Mouse (Mus musculus) hindbrain, postnatal 0 days (tissue): ENCODE measurements around the gene Phf13. TPM values are rescaled to one million over a fixed set of nuclear protein-coding genes. Genes with fewer than 3 reads are reported as not detected.

Experiments used
- ATAC-seq: fragments of 200-750 bp; cut with Nextera tagmentation; 2 replicates; pipeline ENCODE4 v1.8.0; 2017; ENCODE audit warnings: mild to moderate bottlenecking, moderate TSS enrichment, moderate library complexity
- DNase-seq: peaks from one replicate; pipeline ENCODE4 v3.0.0-alpha.2; 2015; ENCODE audit warnings: low spot score
- H3K27ac ChIP-seq: fragments of 300-500 bp; sonication (generic); 2 replicates; pipeline ENCODE4 v1.5.1; 2014; ENCODE audit warnings: mild to moderate bottlenecking
- H3K27me3 ChIP-seq: fragments of 300-500 bp; sonication (generic); 2 replicates; pipeline ENCODE4 v1.6.1; 2014; ENCODE audit warnings: low read length, mixed read lengths; ENCODE audit not compliant: insufficient read depth
- H3K36me3 ChIP-seq: fragments of 300-500 bp; sonication (generic); 2 replicates; pipeline ENCODE4 v1.6.1; 2014; ENCODE audit warnings: low read length, mixed read lengths; ENCODE audit not compliant: insufficient read depth
- H3K4me1 ChIP-seq: fragments of 300-500 bp; sonication (generic); 2 replicates; pipeline ENCODE4 v1.6.1; 2014; ENCODE audit warnings: antibody characterized with exemption, low read length, mixed read lengths; ENCODE audit not compliant: insufficient read depth
- H3K4me2 ChIP-seq: fragments of 300-500 bp; sonication (generic); 2 replicates; pipeline ENCODE4 v1.6.1; 2014; ENCODE audit warnings: low read depth, mild to moderate bottlenecking, low read length, moderate library complexity, mixed read lengths
- H3K4me3 ChIP-seq: fragments of 300-500 bp; sonication (generic); 2 replicates; pipeline ENCODE4 v1.5.1; 2014; ENCODE audit warnings: low read length
- H3K9ac ChIP-seq: fragments of 300-500 bp; sonication (generic); replicated peaks from 2 replicates; pipeline ENCODE4 v1.6.1; 2014; ENCODE audit warnings: mild to moderate bottlenecking, low read length, moderate library complexity, mixed read lengths
- H3K9me3 ChIP-seq: fragments of 300-500 bp; sonication (generic); 2 replicates; pipeline ENCODE4 v1.6.1; 2016; ENCODE audit warnings: low read length, mixed read lengths
- CTCF ChIP-seq: IDR thresholded peaks from 2 replicates; pipeline ENCODE4 v1.5.1; 2016; ENCODE audit warnings: antibody characterized with exemption, control low read depth, low read depth
- WGBS: fragments of 180-500 bp; shearing (Covaris S2); extraction: QIAGEN DNeasy Blood & Tissue Kit; methylation state at CpG from one replicate; pipeline ENCODE4 v1.1.7; 2014; 5-methylcytosine and 5-hydroxymethylcytosine counted together
- polyA plus RNA-seq: library from polyadenylated mRNA; unstranded; fragments of >200 nt; fragmentation: Nextera tagmentation; extraction: Ambion mirVana; gene quantifications from 2 replicates; pipeline ENCODE4 v1.2.1, GENCODE M21; 2015
- total RNA-seq: library from RNA; depleted of rRNA; stranded (reverse); fragments of >200 nt; gene quantifications from 2 replicates; pipeline ENCODE4 v1.2.3, GENCODE M21; 2014

The Phf13 gene
- total and polyA plus RNA-seq, 2 experiments from 2014 or later: 14.6 to 20.8 TPM

DNA sequence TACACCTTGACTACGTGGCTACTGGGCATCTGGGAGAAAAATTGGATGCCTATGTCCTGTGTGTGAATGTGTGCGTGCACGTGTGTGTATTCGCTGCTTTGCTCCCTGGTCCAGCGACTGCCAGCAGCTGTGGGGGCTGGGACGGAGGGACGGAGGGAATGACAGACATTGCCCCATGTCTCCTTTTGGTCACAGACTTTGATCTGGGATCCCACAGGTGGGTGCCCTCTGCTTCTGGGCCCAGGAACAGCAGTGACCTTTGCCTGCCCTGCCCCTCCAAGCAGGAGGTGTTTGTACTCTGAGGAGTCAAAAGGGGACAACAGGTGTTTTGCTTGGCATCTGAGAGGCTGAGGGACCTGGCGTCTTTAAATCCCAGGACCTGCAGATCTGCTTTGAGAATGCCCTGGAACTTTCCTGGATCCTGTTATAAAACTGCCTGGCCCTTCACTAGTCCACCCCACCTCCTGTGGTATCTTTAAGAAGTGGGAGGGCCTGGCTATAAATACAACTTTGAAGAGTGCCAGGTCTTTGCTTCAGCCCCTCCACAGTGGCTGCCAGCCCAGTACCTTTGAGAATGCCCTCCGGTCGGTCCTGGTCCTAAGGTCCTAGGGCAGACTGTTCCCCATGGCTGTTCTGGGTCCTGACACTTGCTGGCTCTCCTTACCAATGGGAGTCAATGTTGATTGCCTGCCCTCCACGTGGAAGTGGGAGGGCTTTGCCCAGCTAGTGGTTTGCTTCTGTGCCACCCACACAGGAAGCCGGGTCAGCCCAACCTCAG is 17.2 kb upstream of the Phf13 start:
- no peak for TF ChIP-seq CTCF
- peaks cover 12% of the 10 kb centered on the region; the same call in 1 of the 2 replicates for H3K4me1 ChIP-seq
- no peak for DNase-seq
- no peak overlapping the region for H3K4me2 ChIP-seq
- H3K9me3 ChIP-seq: no peaks in the 10 kb centered on the region
- H3K27me3 ChIP-seq: no peaks in the 10 kb centered on the region
- H3K36me3 ChIP-seq: peaks cover 23% of the 10 kb centered on the region
- H3K4me3 ChIP-seq: no peak overlapping the region
- no peak overlapping the region for H3K9ac ChIP-seq
- H3K27ac ChIP-seq: no peak overlapping the region
- 84% methylated on average over 12 of the region's 12 CpGs for whole genome bisulfite sequencing
- no peak for ATAC-seq

GRCm38 (mm10) chr4:152012109-152012508 is 16.1 kb upstream of the Phf13 start:
- 90% methylated on average over 16 of the region's 16 CpGs for WGBS
- H3K27me3 ChIP-seq: no peaks in the 10 kb centered on the region
- H3K4me1 ChIP-seq: peaks cover 12% of the 10 kb centered on the region
- peaks cover 19% of the 10 kb centered on the region for H3K36me3 ChIP-seq
- H3K4me3 ChIP-seq: no peak overlapping the region
- H3K9ac ChIP-seq: no peak overlapping the region
- H3K9me3 ChIP-seq: no peaks in the 10 kb centered on the region
- no peak overlapping the region for H3K27ac ChIP-seq
- no peak for ATAC-seq
- no peak for TF ChIP-seq CTCF
- H3K4me2 ChIP-seq: no peak overlapping the region
- DNase-seq: no peak

DNA sequence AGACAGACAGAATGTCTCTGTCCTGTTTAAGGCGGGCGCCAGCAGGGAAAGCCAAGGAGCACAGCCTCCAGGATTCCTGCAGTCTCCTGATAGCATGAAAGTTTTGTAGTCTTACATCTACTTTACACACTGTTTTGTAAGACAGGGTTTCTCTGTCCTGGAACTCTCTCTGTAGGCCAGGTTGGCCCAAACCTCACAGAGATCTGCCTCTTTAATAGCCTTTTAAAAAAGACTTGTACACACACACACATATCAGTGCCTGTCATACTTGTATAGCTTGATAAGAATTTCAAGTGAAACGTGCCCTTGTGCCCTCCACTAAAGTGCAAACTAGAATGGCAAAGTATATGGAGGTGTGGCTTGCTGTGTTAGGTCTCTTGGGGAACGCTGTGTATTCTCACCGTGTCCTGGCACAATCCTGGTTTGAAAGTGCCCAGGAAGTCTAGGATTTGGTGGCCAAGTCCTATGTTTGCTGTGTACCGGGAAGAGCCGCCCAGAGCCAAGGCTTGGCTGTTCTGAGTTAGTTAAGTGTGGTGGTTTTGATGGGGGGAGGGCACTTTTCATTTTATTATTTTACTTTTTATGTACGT is 15.2 kb upstream of the Phf13 start:
- H3K9me3 ChIP-seq: no peaks in the 10 kb centered on the region
- peak overlapping the region; percentile 72 for H3K4me3 ChIP-seq
- 81% methylated on average over 8 of the region's 8 CpGs for WGBS
- TF ChIP-seq CTCF: no peak
- H3K36me3 ChIP-seq: peaks cover 19% of the 10 kb centered on the region
- peak overlapping the region; percentile 38 for H3K27ac ChIP-seq
- H3K27me3 ChIP-seq: no peaks in the 10 kb centered on the region; the same call in 1 of the 2 replicates
- peaks cover 12% of the 10 kb centered on the region for H3K4me1 ChIP-seq
- H3K9ac ChIP-seq: peak overlapping the region; percentile 68; the same call in 1 of the 2 replicates
- H3K4me2 ChIP-seq: peak overlapping the region; percentile 100
- no peak for ATAC-seq
- no peak for DNase-seq

DNA sequence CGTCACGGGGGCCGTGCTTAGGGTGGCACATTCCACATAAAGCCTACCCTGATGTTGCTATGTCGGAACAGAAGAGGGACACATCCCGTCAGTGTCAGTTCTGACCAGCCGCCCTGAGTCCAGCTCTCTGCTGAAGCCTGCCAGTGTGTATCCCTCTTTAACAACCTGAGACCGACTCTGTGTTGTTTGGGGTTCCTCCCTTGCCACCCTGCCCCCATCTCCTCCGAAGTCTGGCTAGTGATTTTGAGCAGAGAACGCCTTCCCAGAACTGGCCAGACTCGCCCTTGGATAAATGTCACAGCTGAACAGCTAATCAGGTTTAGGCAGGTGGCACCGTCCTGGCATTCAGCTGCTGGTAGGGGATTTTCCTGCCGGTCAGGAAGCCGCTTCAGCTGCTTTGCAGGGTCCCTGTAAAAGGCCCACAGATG is 14.7 kb upstream of the Phf13 start:
- H3K4me2 ChIP-seq: peak overlapping the region; percentile 100
- H3K27me3 ChIP-seq: no peaks in the 10 kb centered on the region; the same call in 1 of the 2 replicates
- H3K4me3 ChIP-seq: peak overlapping the region; percentile 72
- peak overlapping the region; percentile 38 for H3K27ac ChIP-seq
- H3K4me1 ChIP-seq: peaks cover 12% of the 10 kb centered on the region
- DNase-seq (no peak), ATAC-seq (no peak)
- TF ChIP-seq CTCF: no peak
- 14% methylated on average over 13 of the region's 13 CpGs for WGBS
- H3K9me3 ChIP-seq: no peaks in the 10 kb centered on the region
- H3K36me3 ChIP-seq: peaks cover 14% of the 10 kb centered on the region
- H3K9ac ChIP-seq: peak overlapping the region; percentile 68

- Histone ChIP-seq H3K9ac (peak overlapping the region; percentile 68), H3K27ac (peak overlapping the region; percentile 38; the same call in 1 of the 2 replicates), H3K9me3 (no peaks in the 10 kb centered on the region), H3K36me3 (peaks cover 10% of the 10 kb centered on the region), H3K4me3 (peak overlapping the region; percentile 72), H3K4me1 (peaks cover 12% of the 10 kb centered on the region), H3K27me3 (no peaks in the 10 kb centered on the region; the same call in 1 of the 2 replicates), H3K4me2 (peak overlapping the region; percentile 100)
- 3% methylated on average over 10 of the region's 10 CpGs for WGBS
- ATAC-seq (no peak), DNase-seq (peak; percentile 34)
- no peak for TF ChIP-seq CTCF
Observed at GRCm38 (mm10) chr4:152010091-152010706, 14.1 kb upstream of the Phf13 start.

GRCm38 (mm10) chr4:152009076-152010051 is 13.3 kb upstream of the Phf13 start:
- peaks cover 4% of the 10 kb centered on the region; the same call in 1 of the 2 replicates for H3K36me3 ChIP-seq
- H3K27ac ChIP-seq: peak overlapping the region; percentile 80
- no peaks in the 10 kb centered on the region; the same call in 1 of the 2 replicates for H3K27me3 ChIP-seq
- no peak for TF ChIP-seq CTCF
- H3K9ac ChIP-seq: peak overlapping the region; percentile 68
- peak overlapping the region; percentile 72 for H3K4me3 ChIP-seq
- no peaks in the 10 kb centered on the region for H3K9me3 ChIP-seq
- peak; percentile 75 for DNase-seq
- WGBS: under 1% methylated on average over 110 of the region's 115 CpGs
- peak overlapping the region; percentile 100 for H3K4me2 ChIP-seq
- peak; percentile 84 for ATAC-seq
- peaks cover 12% of the 10 kb centered on the region for H3K4me1 ChIP-seq
